Mouse (Mus musculus): ENCODE measurements around the gene 1520401A03Rik. TPM values are rescaled to one million over a fixed set of nuclear protein-coding genes. Genes with fewer than 3 reads are reported as not detected.
"Not testable (repeated sequence)": the region's sequence is repeated elsewhere in the genome, so short reads cannot be mapped to it uniquely, and the experiment has no call there.

1520401A03Rik gene
- total RNA-seq (2021): under 1 TPM in 1 of 2 experiments, not detected in 1; 0.37 TPM
- long read RNA-seq, experiment 1: 0 reads
- long read RNA-seq, experiment 2: 0 reads

DNA sequence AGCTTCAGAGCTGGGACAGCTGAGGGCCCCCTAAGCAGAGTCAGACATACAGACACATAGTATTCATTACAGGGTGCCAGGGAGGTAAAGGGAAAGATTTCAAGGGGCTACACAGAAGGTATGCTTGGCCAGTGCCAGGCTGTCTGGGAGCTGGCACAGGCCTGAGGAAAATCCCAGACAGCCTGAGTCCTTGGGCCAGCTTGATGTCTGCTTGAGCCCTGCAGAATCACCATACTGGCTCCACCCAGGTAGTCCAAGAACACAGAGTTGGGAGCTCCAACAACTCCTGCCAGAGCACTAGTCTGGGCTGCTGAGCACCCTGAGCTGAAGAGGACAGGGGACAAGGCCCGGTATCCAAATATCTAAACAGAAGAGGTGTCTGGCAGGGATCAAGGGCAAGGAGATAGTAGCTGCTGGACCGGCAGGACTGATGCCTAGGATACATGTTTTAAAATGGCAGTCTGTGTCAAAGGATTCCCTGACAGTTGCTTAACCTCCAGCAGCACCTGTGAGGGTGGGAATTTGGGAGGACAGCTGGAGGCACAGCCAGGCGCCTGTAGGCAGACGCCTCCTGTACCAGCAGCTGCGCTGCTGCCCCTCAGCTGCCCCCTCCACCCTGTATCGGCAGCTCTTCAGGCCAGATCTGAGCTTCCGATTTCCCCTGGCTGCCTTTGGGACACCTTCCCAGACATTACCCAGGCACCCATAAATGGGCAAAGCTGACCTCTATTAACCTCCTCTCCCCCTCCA lies at the start of gene 1520401A03Rik:
1520401A03Rik (minus strand) TSS at position 408 of the 750 bp plus-strand sequence.
- no peak for DNase-seq (ENCODE audit: low spot score in 2 of 2)
- intact Hi-C loops (cut with DNase I): no loop called here

DNA sequence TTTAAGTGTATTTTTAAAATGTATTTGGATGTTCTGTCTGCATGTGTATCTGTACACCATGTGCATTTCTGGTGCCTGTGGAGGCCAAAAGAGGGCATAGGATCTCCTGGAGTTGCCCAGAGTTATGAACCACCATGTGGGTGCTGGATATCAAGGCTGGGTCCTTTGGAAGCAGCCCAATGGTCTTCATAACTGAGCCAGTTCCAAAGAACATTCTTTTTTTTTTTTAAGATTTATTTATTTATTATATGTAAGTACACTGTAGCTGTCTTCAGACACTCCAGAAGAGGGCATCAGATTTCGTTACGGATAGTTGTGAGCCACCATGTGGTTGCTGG lies 49.6 kb upstream of the 1520401A03Rik start:
- intact Hi-C loops (cut with DNase I): loop anchor here (5.0 to 10.0 kb wide), 2 partner anchors 70 to 193 kb away; partner anchors contain the start of genes Prss32 and Prss41
- DNase-seq (ENCODE audit: low spot score in 2 of 2): not testable (repeated sequence)

DNA sequence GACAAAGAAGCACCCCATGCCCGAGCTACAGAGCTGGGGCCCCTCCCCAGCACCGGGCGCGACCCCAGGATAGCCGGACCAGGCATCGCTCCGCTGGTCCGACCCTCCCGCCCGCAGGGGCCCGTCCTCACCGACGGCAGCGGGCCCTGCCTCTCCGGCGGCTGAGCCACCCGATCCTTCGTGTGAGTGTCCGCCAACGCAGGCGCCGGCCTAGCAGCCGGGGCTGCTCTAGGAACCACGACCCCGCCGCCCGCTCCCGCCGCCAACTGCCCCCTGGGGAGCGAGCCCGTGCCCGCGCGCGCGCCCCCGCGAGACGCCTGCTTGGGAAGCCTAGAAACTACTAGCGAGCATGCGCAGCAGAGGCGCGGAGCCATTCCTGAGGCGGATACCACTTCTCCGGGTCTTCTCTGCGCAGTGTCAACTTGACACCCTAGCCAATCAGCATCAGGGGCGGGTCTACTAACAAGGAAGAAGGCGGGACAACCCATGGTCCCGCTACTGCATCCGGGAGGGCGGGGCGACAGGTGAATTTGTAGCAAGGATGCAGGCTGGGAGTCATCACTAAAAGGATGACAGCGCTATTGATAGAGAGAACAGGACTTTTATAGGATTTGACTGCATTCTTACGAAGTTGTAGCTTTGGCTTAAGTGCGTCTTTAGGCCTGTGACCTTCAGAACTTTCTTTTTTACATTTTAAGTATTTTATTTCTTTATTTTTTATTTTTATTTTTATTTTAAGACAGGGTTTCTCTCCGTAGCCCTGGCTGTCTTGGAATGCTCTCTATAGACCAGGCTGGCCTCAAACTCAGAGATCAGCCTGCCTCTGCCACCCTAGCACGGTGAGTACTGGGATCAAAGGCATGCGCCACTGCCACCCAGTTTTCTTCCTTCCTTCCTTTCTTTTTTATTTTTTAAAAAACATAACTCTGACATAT lies 49.0 kb upstream of the 1520401A03Rik start, which contains the start of gene Flywch1:
Flywch1 (minus strand) TSS at position 319 of the 935 bp plus-strand sequence.
- intact Hi-C loops (cut with DNase I): loop anchor here (2.0 to 10.0 kb wide), 3 partner anchors 31 to 193 kb away; partner anchors contain the start of genes Prss32 and Prss41
- peak; percentile 99 for DNase-seq (ENCODE audit: low spot score in 2 of 2)

DNA sequence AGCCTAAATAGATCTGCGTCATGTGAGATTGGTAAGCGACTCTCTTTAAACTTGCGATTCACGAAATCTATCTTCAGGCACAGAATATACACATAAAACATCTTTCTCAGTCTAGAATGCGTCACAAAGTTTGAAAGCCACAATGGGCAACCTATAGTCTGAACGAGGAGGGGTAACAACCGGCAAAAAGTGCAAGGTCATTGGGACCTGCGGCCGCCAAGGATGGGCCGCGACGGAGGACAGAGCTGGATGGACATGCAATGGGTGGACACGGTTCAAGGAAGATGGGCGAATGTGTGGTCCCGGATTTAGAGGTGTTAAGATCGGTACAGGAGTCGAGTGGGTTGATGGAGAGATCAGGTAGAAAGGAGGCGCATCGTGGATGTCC lies 48.3 kb upstream of the 1520401A03Rik start:
- no peak for DNase-seq (ENCODE audit: low spot score in 2 of 2)
- intact Hi-C loops (cut with DNase I): loop anchor here (2.0 to 10.0 kb wide), 3 partner anchors 32 to 194 kb away; partner anchors contain the start of genes Prss32 and Prss41

DNA sequence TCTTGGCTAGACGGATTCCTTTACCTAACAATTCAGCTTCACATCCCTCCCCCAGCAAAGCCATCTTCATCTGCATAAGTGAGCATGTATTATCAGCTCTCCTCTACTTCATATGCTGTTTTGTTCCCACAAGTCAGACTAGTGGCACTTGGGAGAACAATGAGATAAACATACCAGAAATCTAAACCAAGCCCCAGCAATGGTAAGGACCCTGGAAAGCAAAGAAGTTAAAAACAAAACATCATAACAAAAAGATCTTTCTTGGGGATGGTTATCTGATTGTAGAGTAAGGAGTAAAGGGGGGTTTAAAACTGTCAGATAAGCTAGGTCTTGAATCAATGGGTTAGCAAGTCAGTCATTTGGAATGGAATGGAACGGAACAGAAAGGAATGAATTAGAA lies 47.9 kb upstream of the 1520401A03Rik start:
- intact Hi-C loops (cut with DNase I): loop anchor here (2.0 to 10.0 kb wide), 3 partner anchors 32 to 194 kb away; partner anchors contain the start of genes Prss32 and Prss41
- no peak for DNase-seq (ENCODE audit: low spot score in 2 of 2)

DNA sequence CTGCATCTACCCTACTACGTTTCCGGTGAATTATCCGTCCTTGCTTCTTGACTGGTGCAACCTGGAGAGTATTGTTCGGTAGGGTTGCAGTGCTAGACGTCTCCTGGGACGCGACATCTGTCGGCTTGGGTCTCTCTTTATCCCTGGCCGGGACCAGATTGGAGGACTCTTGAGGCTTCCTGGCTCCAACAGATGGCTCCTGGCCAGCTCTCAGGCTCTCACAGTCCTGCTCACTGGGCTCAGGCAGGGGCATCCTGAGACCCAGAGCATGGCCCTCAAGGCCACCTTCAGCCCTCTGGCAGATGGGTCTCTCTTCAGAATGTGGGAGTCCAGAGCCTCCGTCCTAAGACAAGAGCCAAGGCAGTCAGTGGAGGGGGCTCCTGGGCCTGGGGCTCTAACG lies 40.4 kb upstream of the 1520401A03Rik start:
- DNase-seq (ENCODE audit: low spot score in 2 of 2): no peak
- intact Hi-C loops (cut with DNase I): loop anchor here (5.0 kb wide), 1 partner anchor 54 kb away; no protein-coding TSS in a partner anchor

DNA sequence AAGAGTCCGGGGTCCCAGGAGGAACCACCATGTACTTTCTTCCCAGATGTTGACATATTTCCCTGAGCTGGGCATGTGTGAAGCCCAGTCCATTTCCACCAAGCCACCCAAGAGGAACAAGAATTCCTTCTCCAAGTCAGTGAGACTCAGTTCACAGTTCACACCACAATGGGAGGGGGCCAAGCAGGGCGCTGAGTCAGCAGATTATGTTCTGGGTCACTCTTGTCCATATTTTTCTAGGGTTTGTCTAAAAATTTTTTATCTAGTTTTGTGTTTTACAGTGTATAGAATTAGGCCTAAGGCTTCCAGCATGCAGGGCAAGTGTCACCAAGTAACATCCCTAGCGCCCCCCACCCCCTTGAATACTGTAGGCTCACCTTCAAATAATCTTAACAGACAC lies 38.6 kb upstream of the 1520401A03Rik start:
- DNase-seq (ENCODE audit: low spot score in 2 of 2): no peak
- intact Hi-C loops (cut with DNase I): loop anchor here (5.0 kb wide), 1 partner anchor 56 kb away; no protein-coding TSS in a partner anchor

DNA sequence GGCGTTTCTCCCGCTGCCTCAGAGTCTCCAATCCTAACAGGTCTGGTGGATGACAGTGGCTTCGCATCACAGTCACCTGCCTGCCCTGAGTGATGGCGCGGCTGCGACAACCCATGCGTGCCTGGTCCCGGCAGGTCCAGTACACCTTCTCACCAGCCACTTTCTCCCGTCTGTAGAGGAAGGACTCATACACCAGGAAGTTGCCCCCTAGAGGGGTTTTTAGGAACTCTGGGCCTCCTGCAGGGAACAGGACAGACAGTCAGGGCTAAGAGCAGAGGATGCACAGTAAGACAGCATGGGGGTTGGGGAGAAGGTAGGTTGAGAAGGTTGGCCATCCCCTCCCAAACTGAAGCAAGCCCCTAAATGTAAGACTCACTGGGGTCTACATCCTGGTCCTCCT lies 37.6 kb upstream of the 1520401A03Rik start:
- DNase-seq (ENCODE audit: low spot score in 2 of 2): no peak

DNA sequence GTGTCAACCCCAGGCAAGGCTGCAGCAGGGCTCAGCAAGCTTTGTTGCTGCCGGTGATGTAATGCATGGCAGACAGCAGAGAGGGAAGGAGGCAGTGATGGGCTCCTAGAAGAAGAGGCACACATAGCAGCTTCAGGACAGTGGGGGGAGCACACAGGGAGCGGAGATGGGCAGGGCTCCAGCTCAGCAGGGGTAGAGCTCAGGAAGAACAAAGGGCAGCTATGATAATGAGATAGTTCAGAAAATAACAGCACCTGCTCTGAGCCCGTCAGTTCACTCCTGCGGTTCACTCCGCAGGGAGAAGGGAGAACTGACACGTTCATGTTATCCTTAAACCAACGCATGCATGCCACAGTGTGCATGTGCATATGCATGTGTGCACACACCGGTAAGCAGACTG lies 36.2 kb upstream of the 1520401A03Rik start:
- no peak for DNase-seq (ENCODE audit: low spot score in 2 of 2)
- intact Hi-C loops (cut with DNase I): no loop called here

More for the DNA sequence above, 37.6 kb upstream of the 1520401A03Rik start:
- intact Hi-C loops (cut with DNase I): loop anchor here (5.0 kb wide), 1 partner anchor 57 kb away; no protein-coding TSS in a partner anchor

DNA sequence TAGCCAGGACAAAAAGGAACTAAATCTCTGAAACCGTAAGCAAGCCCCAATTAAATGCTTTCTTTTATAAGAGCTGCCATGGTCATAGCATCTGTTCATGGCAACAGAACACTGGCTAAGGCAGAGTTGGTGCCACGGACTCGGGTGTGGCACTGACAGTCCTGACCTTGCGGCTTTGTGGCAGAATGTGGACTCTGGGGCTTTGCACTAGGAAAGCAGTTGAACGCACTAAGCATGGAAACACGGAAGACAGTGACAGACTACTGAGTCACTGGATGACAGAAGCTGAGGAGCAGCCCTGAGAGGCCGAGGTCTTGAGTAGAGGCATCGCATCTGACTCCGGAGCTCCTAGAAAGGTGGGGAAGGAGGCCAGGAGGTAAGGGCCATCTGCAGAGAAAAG lies 35.0 kb upstream of the 1520401A03Rik start:
- no peak for DNase-seq (ENCODE audit: low spot score in 2 of 2)
- intact Hi-C loops (cut with DNase I): no loop called here

DNA sequence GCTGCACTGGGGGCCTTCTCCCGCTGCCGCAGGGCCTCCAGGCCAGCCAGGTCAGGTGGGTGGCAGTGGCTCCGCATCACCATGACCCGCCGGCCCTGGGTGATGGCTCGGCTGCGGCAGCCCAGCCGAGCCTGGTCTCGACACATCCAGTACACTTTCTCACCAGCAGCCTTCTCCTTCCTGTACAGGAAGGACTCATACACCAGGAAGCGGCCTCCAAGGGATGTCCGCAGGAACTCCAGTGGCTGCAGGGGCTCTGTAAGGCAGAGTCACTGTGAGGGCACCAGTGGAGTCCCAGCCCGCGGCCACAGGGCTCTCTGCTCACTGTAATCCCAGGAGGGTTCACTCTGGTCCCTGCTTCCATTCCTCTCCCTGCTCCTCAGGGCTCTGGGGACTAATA lies 33.1 kb upstream of the 1520401A03Rik start:
- DNase-seq (ENCODE audit: low spot score in 2 of 2): no peak
- intact Hi-C loops (cut with DNase I): no loop called here

DNA sequence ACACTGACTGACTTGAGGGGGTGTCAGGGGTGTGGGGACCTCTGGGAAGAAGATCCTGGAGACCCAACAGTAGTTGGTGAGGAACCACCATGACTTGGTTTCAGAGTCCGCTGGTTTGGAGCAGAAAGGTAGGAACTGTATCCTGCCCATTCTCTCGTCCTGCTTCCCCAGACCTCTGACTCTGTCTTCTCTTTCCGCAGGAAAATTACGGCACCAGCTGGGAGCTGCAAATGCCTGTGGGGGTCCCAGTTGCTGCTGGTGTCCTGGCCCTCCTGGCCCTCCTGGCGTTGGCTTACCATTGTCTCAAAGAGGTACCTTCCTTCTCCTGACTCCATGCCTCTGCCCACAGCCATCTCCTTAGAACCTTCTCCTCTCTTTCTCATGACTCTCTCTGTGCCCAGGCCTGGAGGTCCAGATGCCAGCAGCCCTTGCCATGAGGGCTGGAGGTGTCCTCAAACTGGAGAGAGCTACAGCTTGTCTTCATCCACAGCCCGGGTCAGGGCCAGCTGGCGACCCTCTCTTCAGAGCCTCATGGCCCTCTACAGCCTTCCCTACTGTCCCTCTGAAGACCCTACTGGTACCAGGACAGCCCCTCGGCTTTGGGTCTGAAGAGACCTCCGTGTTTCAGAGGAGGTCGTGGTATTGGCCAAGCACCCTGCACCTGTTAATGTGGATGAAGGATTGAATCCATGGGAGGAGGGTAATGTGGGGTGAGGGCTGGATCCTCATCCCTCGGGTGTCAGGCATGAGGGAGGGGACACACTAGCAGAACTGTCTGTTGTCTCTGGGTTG lies 27.0 kb upstream of the 1520401A03Rik start:
- intact Hi-C loops (cut with DNase I): no loop called here
- DNase-seq (ENCODE audit: low spot score in 2 of 2): no peak

DNA sequence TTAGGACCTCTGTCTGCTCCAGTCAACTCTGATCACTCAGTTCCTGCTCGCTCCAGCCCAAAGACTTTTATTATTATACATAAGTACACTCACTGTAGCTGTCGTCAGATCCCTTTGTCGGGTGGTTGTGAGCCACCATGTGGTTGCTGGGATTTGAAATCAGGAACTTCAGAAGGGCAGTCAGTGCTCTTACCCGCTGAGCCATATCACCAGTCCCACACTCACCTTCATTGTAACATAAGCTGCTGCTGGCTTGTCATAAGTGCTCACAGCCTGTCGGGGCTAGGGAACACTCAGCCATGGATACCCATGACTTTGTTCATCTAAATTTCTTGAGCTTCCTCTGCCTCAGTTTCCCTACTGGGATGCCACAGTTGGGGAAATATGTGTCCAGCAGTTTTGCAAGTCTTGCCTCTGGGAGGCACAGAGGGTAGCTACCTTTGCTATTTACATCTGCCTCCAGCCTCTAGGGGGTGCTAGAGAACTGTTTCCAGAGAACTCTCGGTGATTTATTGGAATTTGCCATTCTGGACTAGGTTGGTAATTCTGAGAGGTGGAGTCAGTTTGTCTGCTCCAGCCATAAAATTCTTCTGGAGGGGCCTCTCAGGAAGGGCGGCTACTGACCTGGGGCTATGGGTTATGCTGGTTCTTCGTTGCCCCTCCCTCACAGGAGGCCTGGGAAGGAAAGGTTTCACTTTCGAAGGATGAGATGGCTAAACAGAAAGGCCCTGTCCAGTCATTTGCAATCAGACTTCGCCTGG lies 26.2 kb upstream of the 1520401A03Rik start:
- DNase-seq (ENCODE audit: low spot score in 2 of 2): peak; percentile 74 to 77
- intact Hi-C loops (cut with DNase I): no loop called here

DNA sequence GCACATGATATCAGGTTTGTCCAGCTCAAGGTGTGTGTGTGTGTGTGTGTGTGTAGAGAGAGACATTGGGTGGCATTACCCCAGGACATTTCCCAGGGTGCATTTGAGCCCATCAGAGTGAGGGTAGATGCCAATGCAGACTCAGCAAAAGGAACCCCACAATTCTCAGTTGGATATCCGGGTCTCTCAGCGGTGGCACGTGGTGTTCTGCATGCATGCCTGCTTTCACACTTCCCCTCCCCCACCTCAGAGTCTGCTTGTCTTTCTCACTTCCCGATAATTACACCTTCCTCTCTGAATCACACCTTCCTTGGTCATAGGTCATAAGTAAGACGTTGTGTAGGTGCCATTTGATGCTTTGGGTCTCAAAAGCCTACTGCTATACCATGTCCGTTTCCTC lies 25.4 kb upstream of the 1520401A03Rik start:
- intact Hi-C loops (cut with DNase I): no loop called here
- no peak for DNase-seq (ENCODE audit: low spot score in 2 of 2)

DNA sequence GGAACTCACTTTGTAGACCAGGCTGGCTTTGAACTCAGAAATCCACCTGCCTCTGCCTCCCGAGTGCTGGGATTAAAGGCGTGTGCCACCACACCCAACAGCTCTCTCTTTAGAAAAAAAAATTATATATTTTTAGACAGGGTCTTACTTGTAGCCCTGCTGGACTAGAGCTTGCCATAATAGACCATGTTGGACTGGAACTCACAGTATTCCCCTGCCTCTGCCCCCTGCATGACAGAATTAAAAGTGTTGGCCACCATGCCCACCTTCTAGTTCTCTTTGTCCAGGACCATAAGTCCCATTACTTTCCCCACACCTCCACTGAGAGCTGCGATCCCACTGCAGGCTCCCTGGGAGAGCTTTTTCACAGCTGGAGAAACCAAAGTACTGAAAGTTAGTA lies 24.9 kb upstream of the 1520401A03Rik start:
- no peak for DNase-seq (ENCODE audit: low spot score in 2 of 2)
- intact Hi-C loops (cut with DNase I): no loop called here

DNA sequence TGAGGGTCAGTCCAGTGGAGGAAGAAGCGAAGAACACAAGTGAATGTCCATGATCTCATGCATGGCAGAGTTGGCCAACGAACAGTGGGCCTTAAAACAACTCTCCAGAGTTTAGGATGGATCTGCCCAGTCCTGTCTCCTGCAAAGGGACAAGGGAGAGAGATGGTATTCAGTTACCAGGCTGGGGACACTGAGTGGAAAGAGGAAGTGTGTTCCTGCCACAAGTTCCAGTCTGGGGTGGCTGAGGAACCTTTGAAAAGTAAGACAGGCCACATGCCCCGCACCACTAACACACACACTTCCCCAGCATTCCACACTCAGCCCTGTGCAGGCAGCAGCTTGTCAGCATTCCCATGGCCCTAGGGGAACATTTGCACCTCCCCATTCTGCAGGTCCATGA lies 24.2 kb upstream of the 1520401A03Rik start:
- intact Hi-C loops (cut with DNase I): no loop called here
- DNase-seq (ENCODE audit: low spot score in 2 of 2): no peak

DNA sequence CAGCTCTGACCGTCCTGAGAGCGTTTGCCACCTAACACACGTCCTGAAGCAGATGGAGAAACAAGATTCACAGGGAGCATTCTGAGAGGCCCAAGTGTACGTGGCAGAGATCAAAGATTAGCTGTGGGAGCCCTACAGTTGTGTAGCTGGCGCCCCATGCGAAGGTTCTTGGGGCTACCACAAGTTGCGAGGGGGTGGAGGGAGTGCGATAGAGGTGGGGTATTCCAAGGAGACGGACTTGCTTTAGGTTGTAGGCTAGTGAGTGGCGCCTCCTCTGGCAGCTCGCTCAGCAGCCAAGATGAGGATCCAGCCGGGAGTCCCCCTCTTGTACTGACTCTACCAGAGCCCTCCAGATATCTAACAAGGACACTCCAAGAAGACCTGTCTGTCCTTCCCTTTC lies 23.7 kb upstream of the 1520401A03Rik start:
- no peak for DNase-seq (ENCODE audit: low spot score in 2 of 2)
- intact Hi-C loops (cut with DNase I): no loop called here
